Mouse (Mus musculus) forebrain, embryonic 15.5 days (tissue): ENCODE measurements around the gene Dock1. TPM values are rescaled to one million over a fixed set of nuclear protein-coding genes. Genes with fewer than 3 reads are reported as not detected.

ENCODE experiments used
- ATAC-seq: fragments of 200-750 bp; cut with Nextera tagmentation; replicated peaks from 2 replicates; pipeline ENCODE4 v1.8.0; 2017; ENCODE audit warnings: mild to moderate bottlenecking, moderate TSS enrichment, moderate library complexity
- H3K27ac ChIP-seq: fragments of 300-500 bp; sonication (generic); replicated peaks from 2 replicates; pipeline ENCODE4 v1.5.1; 2015; ENCODE audit warnings: mild to moderate bottlenecking, inconsistent platforms
- H3K27me3 ChIP-seq: fragments of 300-500 bp; sonication (generic); 2 replicates; pipeline ENCODE4 v1.6.1; 2015; ENCODE audit warnings: inconsistent platforms
- H3K36me3 ChIP-seq: fragments of 300-500 bp; sonication (generic); 2 replicates; pipeline ENCODE4 v1.6.1; 2015; ENCODE audit warnings: mild to moderate bottlenecking, inconsistent platforms
- H3K4me1 ChIP-seq: fragments of 300-500 bp; sonication (generic); 2 replicates; pipeline ENCODE4 v1.6.1; 2015; ENCODE audit warnings: inconsistent platforms
- H3K4me2 ChIP-seq: fragments of 300-500 bp; sonication (generic); replicated peaks from 2 replicates; pipeline ENCODE4 v1.6.1; 2015; ENCODE audit warnings: mild to moderate bottlenecking, inconsistent platforms
- H3K4me3 ChIP-seq: fragments of 300-500 bp; sonication (generic); 2 replicates; pipeline ENCODE4 v1.5.1; 2015; ENCODE audit warnings: mild to moderate bottlenecking, inconsistent platforms
- H3K9ac ChIP-seq: fragments of 300-500 bp; sonication (generic); replicated peaks from 2 replicates; pipeline ENCODE4 v1.6.1; 2015; ENCODE audit warnings: mild to moderate bottlenecking, inconsistent platforms
- H3K9me3 ChIP-seq: fragments of 300-500 bp; sonication (generic); 2 replicates; pipeline ENCODE4 v1.6.1; 2016; ENCODE audit warnings: inconsistent platforms
- WGBS: fragments of 180-500 bp; shearing (Covaris S2); methylation state at CpG from one replicate; pipeline ENCODE4 v1.1.7; 2015; ENCODE audit warnings: mixed read lengths; 5-methylcytosine and 5-hydroxymethylcytosine counted together
- polyA plus RNA-seq: library from polyadenylated mRNA; unstranded; fragments of >200 nt; fragmentation: Nextera tagmentation; extraction: Ambion mirVana; gene quantifications from 2 replicates; pipeline ENCODE4 v1.2.1, GENCODE M21; 2015

The Dock1 gene
- polyA plus RNA-seq, 1 experiment from 2014 or later, result 7.7 TPM

- H3K36me3 ChIP-seq, result no peaks in the 10 kb centered on the region
- WGBS, result 79% methylated on average over 9 of the region's 9 CpGs
- H3K27me3 ChIP-seq, result no peaks in the 10 kb centered on the region
- no peak for ATAC-seq
- H3K4me2 ChIP-seq, result no peak overlapping the region
- no peak overlapping the region for H3K4me3 ChIP-seq
- H3K9ac ChIP-seq, result no peak overlapping the region
- no peak overlapping the region for H3K27ac ChIP-seq
- H3K9me3 ChIP-seq, result no peaks in the 10 kb centered on the region
- H3K4me1 ChIP-seq, result peaks cover 14% of the 10 kb centered on the region
Observed at GRCm38 (mm10) chr7:134673952-134674351, 3.5 kb downstream of the Dock1 start.

- Histone ChIP-seq H3K4me2 (no peak overlapping the region), H3K4me3 (no peak overlapping the region), H3K27ac (no peak overlapping the region), H3K9ac (no peak overlapping the region), H3K4me1 (peaks cover 8% of the 10 kb centered on the region), H3K9me3 (no peaks in the 10 kb centered on the region), H3K36me3 (no peaks in the 10 kb centered on the region), H3K27me3 (no peaks in the 10 kb centered on the region)
- ATAC-seq, result no peak
- 55% methylated on average over 4 of the region's 4 CpGs for WGBS
Observed at GRCm38 (mm10) chr7:134677852-134678251, 7.4 kb downstream of the Dock1 start.

GRCm38 (mm10) chr7:134679314-134680158 is 9.1 kb downstream of the Dock1 start:
- WGBS, result 35% methylated on average over 13 of the region's 13 CpGs
- H3K4me2 ChIP-seq, result no peak overlapping the region
- ATAC-seq, result no peak
- no peak overlapping the region for H3K27ac ChIP-seq
- peaks cover 8% of the 10 kb centered on the region for H3K4me1 ChIP-seq
- no peaks in the 10 kb centered on the region for H3K9me3 ChIP-seq
- no peak overlapping the region for H3K4me3 ChIP-seq
- no peaks in the 10 kb centered on the region for H3K36me3 ChIP-seq
- H3K9ac ChIP-seq, result no peak overlapping the region
- H3K27me3 ChIP-seq, result no peaks in the 10 kb centered on the region

- H3K9me3 ChIP-seq, result no peaks in the 10 kb centered on the region
- 91% methylated on average over 2 of the region's 2 CpGs for WGBS
- no peak overlapping the region for H3K4me3 ChIP-seq
- ATAC-seq, result no peak
- no peak overlapping the region for H3K9ac ChIP-seq
- no peak overlapping the region for H3K27ac ChIP-seq
- H3K36me3 ChIP-seq, result no peaks in the 10 kb centered on the region
- peaks cover 8% of the 10 kb centered on the region for H3K4me1 ChIP-seq
- no peak overlapping the region for H3K4me2 ChIP-seq
- no peaks in the 10 kb centered on the region for H3K27me3 ChIP-seq
Observed at GRCm38 (mm10) chr7:134680161-134680560, 9.7 kb downstream of the Dock1 start.

- WGBS, result 87% methylated on average over 12 of the region's 12 CpGs
Observed at GRCm38 (mm10) chr7:134681729-134682527, 11.5 kb downstream of the Dock1 start.

GRCm38 (mm10) chr7:134688332-134688731 is 17.9 kb downstream of the Dock1 start:
- ATAC-seq, result no peak
- no peaks in the 10 kb centered on the region for H3K9me3 ChIP-seq
- no peak overlapping the region for H3K4me3 ChIP-seq
- no peak overlapping the region for H3K27ac ChIP-seq
- H3K4me2 ChIP-seq, result no peak overlapping the region
- WGBS, result 93% methylated on average over 6 of the region's 6 CpGs
- no peak overlapping the region for H3K9ac ChIP-seq
- no peaks in the 10 kb centered on the region for H3K4me1 ChIP-seq
- H3K27me3 ChIP-seq, result no peaks in the 10 kb centered on the region
- H3K36me3 ChIP-seq, result no peaks in the 10 kb centered on the region

More at GRCm38 (mm10) chr7:134681729-134682527, 11.5 kb downstream of the Dock1 start:
- Histone ChIP-seq H3K36me3 (no peaks in the 10 kb centered on the region), H3K9ac (no peak overlapping the region), H3K27me3 (no peaks in the 10 kb centered on the region), H3K27ac (no peak overlapping the region), H3K4me1 (peaks cover 8% of the 10 kb centered on the region), H3K9me3 (no peaks in the 10 kb centered on the region), H3K4me2 (no peak overlapping the region), H3K4me3 (no peak overlapping the region)
- ATAC-seq, result no peak

GRCm38 (mm10) chr7:134690118-134690517 is 19.7 kb downstream of the Dock1 start:
- Histone ChIP-seq H3K4me3 (no peak overlapping the region), H3K9ac (no peak overlapping the region), H3K4me1 (no peaks in the 10 kb centered on the region), H3K27me3 (no peaks in the 10 kb centered on the region), H3K27ac (no peak overlapping the region), H3K9me3 (no peaks in the 10 kb centered on the region), H3K4me2 (no peak overlapping the region), H3K36me3 (no peaks in the 10 kb centered on the region)
- no peak for ATAC-seq
- WGBS, result 87% methylated on average over 5 of the region's 5 CpGs

- H3K27me3 ChIP-seq, result no peaks in the 10 kb centered on the region
- H3K36me3 ChIP-seq, result no peaks in the 10 kb centered on the region
- H3K9me3 ChIP-seq, result no peaks in the 10 kb centered on the region
- H3K27ac ChIP-seq, result no peak overlapping the region
- ATAC-seq, result no peak
- no peak overlapping the region for H3K9ac ChIP-seq
- H3K4me2 ChIP-seq, result no peak overlapping the region
- H3K4me1 ChIP-seq, result no peaks in the 10 kb centered on the region
- H3K4me3 ChIP-seq, result no peak overlapping the region
- WGBS, result 97% methylated on average over 3 of the region's 3 CpGs
Observed at GRCm38 (mm10) chr7:134690806-134691205, 20.4 kb downstream of the Dock1 start.

- H3K4me3 ChIP-seq, result no peak overlapping the region
- H3K9ac ChIP-seq, result no peak overlapping the region
- WGBS, result 82% methylated on average over 1 of the region's 1 CpGs
- no peak overlapping the region for H3K27ac ChIP-seq
- no peak overlapping the region for H3K4me2 ChIP-seq
- no peaks in the 10 kb centered on the region for H3K9me3 ChIP-seq
- no peak for ATAC-seq
- H3K36me3 ChIP-seq, result no peaks in the 10 kb centered on the region
- no peaks in the 10 kb centered on the region for H3K4me1 ChIP-seq
- H3K27me3 ChIP-seq, result no peaks in the 10 kb centered on the region
Observed at GRCm38 (mm10) chr7:134693325-134693724, 22.9 kb downstream of the Dock1 start.

GRCm38 (mm10) chr7:134695431-134695830 is 25.0 kb downstream of the Dock1 start:
- no peak overlapping the region for H3K9ac ChIP-seq
- no peak overlapping the region for H3K4me2 ChIP-seq
- H3K4me1 ChIP-seq, result 0 out of 2 replicates have a peak, but pooled peaks cover 3% of the 10 kb centered on the region
- no peaks in the 10 kb centered on the region for H3K36me3 ChIP-seq
- H3K27ac ChIP-seq, result no peak overlapping the region
- 96% methylated on average over 4 of the region's 4 CpGs for WGBS
- no peak for ATAC-seq
- H3K27me3 ChIP-seq, result no peaks in the 10 kb centered on the region
- no peak overlapping the region for H3K4me3 ChIP-seq
- no peaks in the 10 kb centered on the region for H3K9me3 ChIP-seq

- H3K4me1 ChIP-seq, result 0 out of 2 replicates have a peak, but pooled peaks cover 3% of the 10 kb centered on the region
- H3K27ac ChIP-seq, result no peak overlapping the region
- no peak overlapping the region for H3K9ac ChIP-seq
- H3K4me2 ChIP-seq, result no peak overlapping the region
- 87% methylated on average over 10 of the region's 10 CpGs for WGBS
- H3K27me3 ChIP-seq, result no peaks in the 10 kb centered on the region
- ATAC-seq, result no peak
- H3K36me3 ChIP-seq, result no peaks in the 10 kb centered on the region
- H3K9me3 ChIP-seq, result no peaks in the 10 kb centered on the region
- no peak overlapping the region for H3K4me3 ChIP-seq
Observed at GRCm38 (mm10) chr7:134696126-134696979, 25.9 kb downstream of the Dock1 start.
